Mouse (Mus musculus) small intestine, adult 2 months (tissue): ENCODE data around the gene Slc35a3.

Source experiments
- CTCF ChIP-seq: fragments of 200-500 bp; IDR thresholded peaks from 2 replicates; pipeline ENCODE4 v1.5.1; 2012; ENCODE audit warnings: low read depth, mild to moderate bottlenecking, control low read depth, inconsistent platforms, low read length, moderate library complexity, mixed read lengths; ENCODE audit not compliant: insufficient replicate concordance, insufficient read length; ENCODE audit errors: extremely low read depth
- POLR2A ChIP-seq: fragments of 200-500 bp; IDR thresholded peaks from 2 replicates; pipeline ENCODE4 v1.6.1; 2012; ENCODE audit warnings: low read depth, mild to moderate bottlenecking, control low read depth, inconsistent platforms, low read length, moderate library complexity

DNA sequence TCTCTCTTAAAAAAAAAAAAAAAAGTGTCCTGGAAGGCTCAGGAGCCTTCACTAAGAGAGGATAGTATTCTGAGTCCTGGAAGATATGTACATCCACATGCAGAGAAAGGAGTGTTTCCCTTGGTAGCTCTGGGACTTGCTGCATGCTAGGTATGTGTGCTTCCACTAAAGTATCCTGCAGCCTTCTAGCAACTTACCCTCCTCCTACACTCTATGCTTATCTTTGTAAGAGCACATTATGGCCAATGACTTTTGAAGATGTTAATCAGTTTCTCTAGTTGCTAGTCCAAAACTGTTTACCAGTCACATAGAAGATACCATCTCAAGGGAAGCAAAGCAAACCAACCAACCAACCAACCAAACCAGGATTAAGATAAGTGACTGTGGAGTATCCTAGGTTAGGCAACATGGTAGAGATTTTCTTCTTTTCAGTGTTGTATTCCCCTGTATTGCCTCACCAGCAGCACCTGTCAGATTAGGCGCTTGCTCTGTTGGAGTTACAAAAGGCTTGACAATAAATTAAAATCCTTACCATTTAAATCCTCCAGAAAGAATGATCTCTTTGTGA is 6.9 kb downstream of the Slc35a3 start:
- TF ChIP-seq CTCF: no peak
- TF ChIP-seq POLR2A: no peak
